ENCODE assay signal across 16 mouse cellular contexts in genomic region chr2:30752471-30752870, GRCm38 (mm10). TPM values are rescaled to one million over a fixed set of nuclear protein-coding genes. Genes with fewer than 3 reads are reported as not detected.
"Had no signal": no experiment of that assay in that cellular context is flagged by ENCODE, and none has a peak within 500 bp of the region (broad histone marks: within the 10 kb centered on the region; RNA-seq: fewer than 3 reads in every experiment).

No protein-coding gene starts in this region.

- DNase-seq: cerebellum, adult 8-10 months; cerebellum, adult 9-10 months; cerebellum, postnatal 14 days; cerebellum, postnatal 36 days; forebrain, postnatal 0 days had no signal

- H3K27ac ChIP-seq: forebrain, embryonic 13.5 days; forebrain, embryonic 15.5 days had no signal

- H3K4me3 ChIP-seq: embryonic facial prominence, embryonic 12.5 days; embryonic facial prominence, embryonic 13.5 days; embryonic facial prominence, embryonic 15.5 days; erythroblast, embryonic 14.5 days; forebrain, embryonic 10.5 days; forebrain, embryonic 12.5 days; forebrain, embryonic 13.5 days; forebrain, embryonic 15.5 days; heart, adult 2 months had no signal

RNA-seq across cellular contexts. Expression of gene 1700001O22Rik, which starts 51.0 kb away (rescaled TPM):
- total RNA-seq: common myeloid progenitor, adult 5-6 weeks; granulocyte monocyte progenitor cell, adult 5-6 weeks had no signal
